Mouse (Mus musculus) C2C12 (cell line): ENCODE results near the gene Fars2.

ENCODE experiments used
- CEBPB ChIP-seq: IDR thresholded peaks from one replicate; pipeline ENCODE4 v1.6.1; 2011; ENCODE audit warnings: low read depth, mild to moderate bottlenecking, control low read depth, moderate library complexity
- CTCF ChIP-seq: IDR thresholded peaks from one replicate; pipeline ENCODE4 v1.5.1; 2011; ENCODE audit not compliant: control insufficient read depth, insufficient read depth, insufficient read length
- FOSL1 ChIP-seq: IDR thresholded peaks from one replicate; pipeline ENCODE4 v1.8.0; 2011; ENCODE audit warnings: mild to moderate bottlenecking, low read length; ENCODE audit not compliant: poor library complexity, insufficient read depth, severe bottlenecking
- MAX ChIP-seq: IDR thresholded peaks from one replicate; pipeline ENCODE4 v1.6.1; 2011; ENCODE audit warnings: mild to moderate bottlenecking, control low read depth
- MYOD1 ChIP-seq: IDR thresholded peaks from one replicate; pipeline ENCODE4 v1.6.1; 2011; ENCODE audit warnings: low read depth; ENCODE audit not compliant: control insufficient read depth, insufficient read length
- MYOG ChIP-seq: IDR thresholded peaks from one replicate; pipeline ENCODE4 v1.6.1; 2011; ENCODE audit not compliant: control insufficient read depth, insufficient read length; ENCODE audit errors: extremely low read depth
- USF1 ChIP-seq: IDR thresholded peaks from one replicate; pipeline ENCODE4 v1.6.1; 2011; ENCODE audit warnings: low read depth, mild to moderate bottlenecking, control low read depth, moderate library complexity

DNA sequence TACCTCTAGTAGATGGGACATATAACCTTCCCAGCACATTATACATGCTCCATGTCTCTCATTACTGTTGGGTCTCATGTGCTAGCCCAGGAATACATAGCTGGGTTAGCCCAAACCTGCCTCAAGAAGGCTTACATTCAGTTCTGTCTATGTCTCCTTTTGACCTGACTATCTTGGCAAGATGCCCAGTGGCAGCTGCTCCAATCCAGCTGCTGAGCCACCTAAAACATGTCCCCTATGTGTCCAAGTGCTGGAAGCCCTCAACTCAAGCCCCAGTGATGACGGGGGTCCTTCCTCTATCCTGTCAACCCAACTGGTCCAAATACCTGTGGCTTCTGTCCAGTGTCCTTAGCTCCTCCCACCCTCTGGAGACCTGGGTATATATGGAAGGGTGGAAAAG lies 437.5 kb downstream of the Fars2 start:
- TF ChIP-seq CTCF (no peak), MAX (no peak), USF1 (no peak), CEBPB (no peak), FOSL1 (no peak), MYOG (no peak), MYOD1 (no peak)
